Mouse (Mus musculus) forebrain, embryonic 12.5 days (tissue): ENCODE results near the gene Akain1. TPM values are rescaled to one million over a fixed set of nuclear protein-coding genes. Genes with fewer than 3 reads are reported as not detected.

ENCODE experiments used
- ATAC-seq: fragments of 200-750 bp; cut with Nextera tagmentation; 2 replicates; pipeline ENCODE4 v1.8.0; 2017; ENCODE audit warnings: moderate TSS enrichment; ENCODE audit not compliant: low FRiP score
- H3K27ac ChIP-seq: fragments of 300-500 bp; sonication (generic); 2 replicates; pipeline ENCODE4 v1.5.1; 2016; ENCODE audit warnings: mild to moderate bottlenecking
- H3K27me3 ChIP-seq: fragments of 300-500 bp; sonication (generic); 2 replicates; pipeline ENCODE4 v1.6.1; 2016; ENCODE audit warnings: mild to moderate bottlenecking
- H3K36me3 ChIP-seq: fragments of 300-500 bp; sonication (generic); replicated peaks from 2 replicates; pipeline ENCODE4 v1.6.1; 2016; ENCODE audit warnings: mild to moderate bottlenecking
- H3K4me1 ChIP-seq: fragments of 300-500 bp; sonication (generic); 2 replicates; pipeline ENCODE4 v1.6.1; 2016
- H3K4me2 ChIP-seq: fragments of 300-500 bp; sonication (generic); 2 replicates; pipeline ENCODE4 v1.6.1; 2016; ENCODE audit warnings: mild to moderate bottlenecking, moderate library complexity
- H3K4me3 ChIP-seq: fragments of 300-500 bp; sonication (generic); replicated peaks from 2 replicates; pipeline ENCODE4 v1.5.1; 2016; ENCODE audit warnings: mild to moderate bottlenecking
- H3K9ac ChIP-seq: fragments of 300-500 bp; sonication (generic); 2 replicates; pipeline ENCODE4 v1.6.1; 2016; ENCODE audit warnings: mild to moderate bottlenecking
- H3K9me3 ChIP-seq: fragments of 300-500 bp; sonication (generic); 2 replicates; pipeline ENCODE4 v1.6.1; 2016
- WGBS: fragments of 180-500 bp; shearing (Covaris S2); methylation state at CpG from one replicate; pipeline ENCODE4 v1.1.7; 2016; 5-methylcytosine and 5-hydroxymethylcytosine counted together
- polyA plus RNA-seq: library from polyadenylated mRNA; unstranded; fragments of >200 nt; fragmentation: Nextera tagmentation; extraction: Ambion mirVana; gene quantifications from 2 replicates; pipeline ENCODE4 v1.2.1, GENCODE M21; 2016

Akain1 gene
- polyA plus RNA-seq, 1 experiment from 2014 or later = 0.10 TPM

DNA sequence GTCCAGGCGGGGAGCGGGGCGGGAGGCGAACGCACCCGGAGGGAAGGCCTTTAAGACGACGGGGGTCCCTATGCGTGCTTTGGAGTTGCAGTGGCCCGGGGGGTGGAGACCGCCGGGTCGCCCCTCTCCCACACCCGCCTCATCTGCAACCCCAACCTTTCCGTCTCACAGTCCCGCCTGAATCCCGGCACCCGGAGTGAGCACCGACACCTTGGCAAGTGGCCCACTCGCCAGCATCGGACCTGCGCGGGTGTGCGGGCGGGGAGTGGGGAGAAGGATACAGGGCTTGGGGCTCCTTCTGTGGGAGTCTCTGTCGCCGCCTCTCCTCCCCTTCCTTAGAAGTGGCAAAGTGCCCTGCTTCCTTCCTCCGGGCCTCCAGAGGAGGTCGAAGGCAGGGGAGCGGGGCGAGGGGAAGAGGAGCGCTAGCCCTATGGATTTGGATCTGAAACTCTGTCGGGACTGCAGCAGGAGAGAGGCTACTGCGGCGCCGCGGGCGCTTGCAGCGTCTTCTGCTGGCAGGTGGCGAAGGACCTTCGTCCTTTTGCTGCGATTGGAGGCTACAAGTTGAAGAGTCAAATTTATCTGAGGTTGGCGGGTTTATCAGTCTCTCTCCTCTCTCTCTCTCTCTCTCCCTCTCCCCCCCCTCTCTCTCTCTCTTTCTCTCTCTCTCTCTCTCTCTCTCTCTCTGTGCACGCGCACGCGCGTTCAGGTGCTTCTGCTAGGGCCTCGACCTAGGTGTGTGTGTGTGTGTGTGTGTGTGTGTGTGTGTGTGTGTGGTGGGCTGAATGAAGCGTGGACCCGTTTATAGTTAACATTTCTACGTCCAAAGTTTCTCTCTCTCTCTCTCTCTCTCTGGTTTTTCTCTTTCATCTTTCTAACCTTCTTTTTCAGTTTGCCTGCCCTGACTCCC is 700 bp downstream of the Akain1 start:
- no peaks in the 10 kb centered on the region for H3K9me3 ChIP-seq
- H3K27ac ChIP-seq = no peak overlapping the region
- ATAC-seq = peak; percentile 60; the same call in 1 of the 2 replicates
- H3K27me3 ChIP-seq = peaks cover 58% of the 10 kb centered on the region
- peak overlapping the region; percentile 87 for H3K4me2 ChIP-seq
- under 1% methylated on average over 50 of the region's 52 CpGs for WGBS
- H3K9ac ChIP-seq = peak overlapping the region; percentile 40; the same call in 1 of the 2 replicates
- H3K4me1 ChIP-seq = peaks cover 16% of the 10 kb centered on the region
- peak overlapping the region; percentile 50 for H3K4me3 ChIP-seq
- no peaks in the 10 kb centered on the region for H3K36me3 ChIP-seq

DNA sequence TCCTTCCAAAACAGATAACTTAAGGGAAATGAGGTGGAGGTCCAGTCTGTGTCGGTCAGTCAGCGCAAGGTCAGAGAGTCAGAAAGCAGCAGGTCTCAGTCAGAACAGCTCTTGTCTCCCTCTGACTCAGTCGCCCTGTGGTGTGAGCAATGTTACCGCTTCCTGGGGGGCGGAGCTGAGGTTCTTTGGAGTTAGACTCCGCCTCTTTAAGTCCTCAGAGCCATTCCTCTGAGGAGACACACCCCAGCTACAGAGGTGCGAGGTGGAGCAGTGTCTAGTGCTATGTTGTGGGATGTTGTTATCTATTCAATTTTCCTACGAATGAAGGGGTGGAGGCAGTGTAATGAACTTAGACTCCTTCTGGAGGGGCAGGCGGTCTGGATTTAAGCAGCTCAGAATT is 1.9 kb downstream of the Akain1 start:
- Histone ChIP-seq H3K27me3 (peaks cover 58% of the 10 kb centered on the region), H3K27ac (no peak overlapping the region), H3K9ac (no peak overlapping the region), H3K36me3 (no peaks in the 10 kb centered on the region), H3K4me3 (no peak overlapping the region), H3K9me3 (no peaks in the 10 kb centered on the region), H3K4me1 (peaks cover 16% of the 10 kb centered on the region), H3K4me2 (no peak overlapping the region)
- no peak for ATAC-seq
- WGBS = 14% methylated on average over 9 of the region's 9 CpGs

DNA sequence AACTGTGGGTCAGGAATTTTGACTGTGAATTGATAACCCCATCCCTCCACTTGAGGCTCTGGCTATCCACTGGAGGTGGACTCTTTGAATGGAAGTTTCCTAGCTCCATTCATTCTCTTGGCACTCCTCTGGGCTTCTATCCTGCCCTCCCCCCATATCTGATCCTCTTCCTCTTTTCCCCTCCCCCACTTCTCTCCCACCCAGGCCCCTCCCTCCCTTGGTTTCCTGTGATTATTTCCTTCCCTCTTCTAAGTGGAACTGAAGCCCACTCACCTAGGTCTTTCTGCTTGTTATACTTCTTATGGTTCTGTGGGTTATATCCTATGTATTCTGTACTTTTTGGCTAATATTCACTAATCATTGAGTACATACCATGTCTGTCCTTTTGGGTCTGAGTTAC is 9.6 kb downstream of the Akain1 start:
- no peak overlapping the region for H3K27ac ChIP-seq
- ATAC-seq = no peak
- H3K9ac ChIP-seq = no peak overlapping the region
- no peaks in the 10 kb centered on the region for H3K36me3 ChIP-seq
- no peak overlapping the region for H3K4me2 ChIP-seq
- no peaks in the 10 kb centered on the region for H3K9me3 ChIP-seq
- no peaks in the 10 kb centered on the region for H3K27me3 ChIP-seq
- no peak overlapping the region for H3K4me3 ChIP-seq
- no peaks in the 10 kb centered on the region for H3K4me1 ChIP-seq

DNA sequence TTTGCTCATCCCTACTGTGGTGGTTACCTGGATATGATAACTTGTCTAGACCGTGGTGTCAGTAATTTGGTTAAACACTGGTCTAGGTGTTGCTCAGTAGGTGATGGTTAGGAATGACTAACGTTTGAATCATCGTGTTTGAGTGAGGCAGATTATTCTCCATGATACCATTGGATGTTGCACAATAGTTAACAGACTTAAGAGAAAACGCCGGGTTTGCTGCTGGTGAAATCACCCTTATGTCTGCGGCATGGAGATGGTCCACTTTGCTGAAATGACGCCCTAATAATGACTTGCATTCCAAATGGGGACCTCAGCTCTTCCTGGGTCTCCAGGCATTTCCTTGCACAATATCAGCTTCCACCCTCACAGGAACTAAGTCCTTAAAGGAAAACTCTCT is 22.6 kb downstream of the Akain1 start:
- H3K9me3 ChIP-seq = no peaks in the 10 kb centered on the region
- H3K27ac ChIP-seq = no peak overlapping the region
- no peak for ATAC-seq
- H3K4me1 ChIP-seq = no peaks in the 10 kb centered on the region
- H3K4me3 ChIP-seq = no peak overlapping the region
- 90% methylated on average over 7 of the region's 7 CpGs for WGBS
- H3K36me3 ChIP-seq = no peaks in the 10 kb centered on the region
- no peaks in the 10 kb centered on the region for H3K27me3 ChIP-seq
- H3K9ac ChIP-seq = no peak overlapping the region
- no peak overlapping the region for H3K4me2 ChIP-seq

DNA sequence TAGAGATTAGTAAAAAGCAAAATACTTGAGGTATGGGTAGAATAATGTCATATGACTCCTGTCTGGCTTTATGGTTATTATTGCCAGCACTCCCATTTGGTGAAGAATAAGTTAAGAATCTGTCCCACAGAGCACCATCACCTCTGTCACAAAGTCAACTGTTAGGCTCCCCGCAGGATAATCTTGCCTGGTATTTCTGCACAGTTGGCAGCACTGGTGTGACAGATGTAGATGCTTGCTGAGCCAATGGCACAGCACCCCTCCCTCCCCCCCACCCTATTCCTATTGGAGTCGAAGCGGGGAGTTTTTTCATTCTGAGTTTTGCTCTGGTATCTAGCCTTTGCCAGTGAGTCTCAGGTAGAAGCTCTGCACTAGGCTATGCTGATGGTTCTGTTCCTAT is 23.9 kb downstream of the Akain1 start:
- Histone ChIP-seq H3K4me3 (no peak overlapping the region), H3K4me2 (no peak overlapping the region), H3K27ac (no peak overlapping the region), H3K9ac (no peak overlapping the region), H3K9me3 (no peaks in the 10 kb centered on the region), H3K4me1 (no peaks in the 10 kb centered on the region), H3K36me3 (no peaks in the 10 kb centered on the region), H3K27me3 (no peaks in the 10 kb centered on the region)
- 61% methylated on average over 3 of the region's 3 CpGs for WGBS
- ATAC-seq = no peak

DNA sequence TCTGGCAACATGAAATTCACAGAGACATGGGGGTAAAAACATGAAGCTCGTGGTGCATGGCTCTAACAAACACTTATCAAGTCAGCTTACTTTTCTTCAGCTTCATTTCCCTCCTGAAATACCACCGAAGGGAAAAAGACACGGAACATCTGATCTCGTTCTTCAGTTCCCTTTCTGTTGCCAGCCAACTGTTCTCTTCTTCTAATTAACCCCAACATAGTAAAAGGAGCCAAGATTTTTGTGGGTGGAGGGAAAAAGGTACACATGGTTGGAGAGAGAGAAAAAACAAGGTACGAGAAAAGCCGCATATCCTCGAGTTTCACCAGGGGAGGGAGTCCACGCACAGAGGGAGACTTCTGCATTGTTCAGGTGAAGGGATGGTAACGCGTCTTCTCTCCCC is 32.0 kb downstream of the Akain1 start:
- Histone ChIP-seq H3K36me3 (no peaks in the 10 kb centered on the region), H3K4me3 (no peak overlapping the region), H3K27ac (no peak overlapping the region), H3K27me3 (peaks cover 22% of the 10 kb centered on the region), H3K4me1 (0 out of 2 replicates have a peak, but pooled peaks cover 3% of the 10 kb centered on the region), H3K9ac (no peak overlapping the region), H3K9me3 (no peaks in the 10 kb centered on the region), H3K4me2 (no peak overlapping the region)
- 43% methylated on average over 10 of the region's 10 CpGs for WGBS
- no peak for ATAC-seq

DNA sequence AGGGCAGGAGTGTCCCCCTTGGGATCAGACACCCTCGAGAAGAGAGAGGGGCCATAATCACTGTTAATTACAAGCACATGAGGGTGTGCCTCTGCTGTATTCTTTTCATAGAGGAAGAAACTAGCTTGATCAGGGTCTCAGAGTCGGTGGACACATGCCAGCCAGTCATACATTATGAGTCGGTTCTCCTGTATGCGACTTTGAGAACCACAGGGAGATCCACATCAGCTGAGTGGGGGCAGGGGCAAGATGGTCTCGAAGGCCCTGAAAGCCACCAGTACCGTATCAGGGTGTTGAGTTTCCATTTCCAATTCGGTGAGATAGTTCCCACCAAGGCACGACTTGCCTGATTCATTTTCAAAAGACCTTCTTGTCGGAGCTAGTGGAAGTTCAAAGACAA is 33.3 kb downstream of the Akain1 start:
- Histone ChIP-seq H3K4me3 (no peak overlapping the region), H3K27ac (no peak overlapping the region), H3K9me3 (no peaks in the 10 kb centered on the region), H3K4me1 (0 out of 2 replicates have a peak, but pooled peaks cover 3% of the 10 kb centered on the region), H3K4me2 (no peak overlapping the region), H3K36me3 (no peaks in the 10 kb centered on the region), H3K27me3 (peaks cover 22% of the 10 kb centered on the region), H3K9ac (no peak overlapping the region)
- ATAC-seq = no peak
- 76% methylated on average over 9 of the region's 9 CpGs for WGBS

DNA sequence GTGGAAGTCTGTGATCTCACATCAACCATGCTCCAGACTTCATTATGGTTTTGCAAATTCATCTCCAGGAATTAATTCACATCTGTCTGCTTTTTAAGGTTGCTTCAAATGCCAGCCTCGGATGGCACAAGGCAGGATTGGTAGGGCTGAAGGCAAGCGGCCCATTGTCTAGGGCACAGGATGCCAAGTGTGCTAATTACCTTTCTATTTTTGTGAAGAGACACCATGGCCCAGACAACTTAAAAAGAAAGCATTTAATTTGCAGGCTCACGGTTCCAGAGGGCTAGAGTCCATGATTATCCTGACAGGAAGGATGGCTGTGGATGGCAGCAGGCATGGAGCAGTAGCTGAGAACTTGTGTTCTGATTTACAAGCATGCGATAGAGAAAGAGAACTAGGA is 35.0 kb downstream of the Akain1 start:
- peaks cover 22% of the 10 kb centered on the region for H3K27me3 ChIP-seq
- no peak overlapping the region for H3K4me3 ChIP-seq
- H3K9me3 ChIP-seq = no peaks in the 10 kb centered on the region
- no peak overlapping the region for H3K27ac ChIP-seq
- 72% methylated on average over 4 of the region's 4 CpGs for WGBS
- 0 out of 2 replicates have a peak, but pooled peaks cover 3% of the 10 kb centered on the region for H3K4me1 ChIP-seq
- H3K36me3 ChIP-seq = no peaks in the 10 kb centered on the region
- no peak overlapping the region for H3K4me2 ChIP-seq
- no peak overlapping the region for H3K9ac ChIP-seq
- no peak for ATAC-seq

DNA sequence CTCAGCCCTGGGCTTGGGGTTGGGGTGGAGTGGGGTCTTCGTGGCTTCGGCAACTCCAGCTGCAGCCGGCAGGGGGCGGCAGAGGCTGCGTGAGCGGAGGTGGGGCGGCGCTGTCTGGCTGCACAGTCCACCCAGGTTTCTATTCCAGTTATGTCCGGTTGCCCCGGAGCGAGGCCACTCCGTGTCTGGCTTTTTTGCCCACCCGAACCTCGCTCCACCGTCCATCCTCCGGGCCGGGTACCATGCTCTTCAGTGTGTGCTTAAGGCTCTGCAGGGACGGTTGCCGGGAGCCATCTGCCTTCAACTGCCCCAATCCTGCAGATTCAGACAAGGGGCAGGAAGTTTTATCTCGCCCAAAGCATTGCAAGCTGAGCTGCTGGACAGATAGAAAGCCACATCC is 36.3 kb downstream of the Akain1 start:
- H3K4me1 ChIP-seq = 0 out of 2 replicates have a peak, but pooled peaks cover 3% of the 10 kb centered on the region
- H3K4me2 ChIP-seq = peak overlapping the region; percentile 66
- peaks cover 20% of the 10 kb centered on the region for H3K27me3 ChIP-seq
- WGBS = 1% methylated on average over 20 of the region's 20 CpGs
- H3K36me3 ChIP-seq = no peaks in the 10 kb centered on the region
- ATAC-seq = peak; percentile 89
- H3K4me3 ChIP-seq = peak overlapping the region; percentile 41
- no peak overlapping the region for H3K27ac ChIP-seq
- H3K9me3 ChIP-seq = no peaks in the 10 kb centered on the region
- peak overlapping the region; percentile 55 for H3K9ac ChIP-seq

DNA sequence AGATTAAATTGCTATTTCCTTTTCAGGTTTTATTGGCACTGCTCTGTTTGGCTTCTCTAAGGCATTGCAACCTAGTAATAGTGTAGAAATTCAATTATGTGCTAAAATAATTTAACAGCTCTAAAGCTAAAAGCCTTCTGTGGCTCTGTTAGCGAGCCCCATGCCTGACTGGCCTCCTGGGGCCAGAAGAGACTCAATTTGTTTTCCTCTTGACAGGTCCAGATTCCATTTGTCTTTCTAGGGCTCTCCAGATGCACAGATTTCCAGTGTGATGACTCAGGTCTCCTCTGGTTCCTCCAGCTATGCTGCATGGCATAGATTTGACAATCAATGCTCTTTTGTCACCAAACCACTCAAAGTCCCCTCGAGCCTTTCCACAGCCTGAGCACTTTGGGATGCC is 38.4 kb downstream of the Akain1 start:
- Histone ChIP-seq H3K9me3 (no peaks in the 10 kb centered on the region), H3K4me3 (no peak overlapping the region), H3K4me1 (0 out of 2 replicates have a peak, but pooled peaks cover 3% of the 10 kb centered on the region), H3K27ac (no peak overlapping the region), H3K27me3 (peaks cover 5% of the 10 kb centered on the region; the same call in 1 of the 2 replicates), H3K4me2 (no peak overlapping the region), H3K9ac (no peak overlapping the region), H3K36me3 (no peaks in the 10 kb centered on the region)
- no peak for ATAC-seq
- 33% methylated on average over 2 of the region's 2 CpGs for WGBS

DNA sequence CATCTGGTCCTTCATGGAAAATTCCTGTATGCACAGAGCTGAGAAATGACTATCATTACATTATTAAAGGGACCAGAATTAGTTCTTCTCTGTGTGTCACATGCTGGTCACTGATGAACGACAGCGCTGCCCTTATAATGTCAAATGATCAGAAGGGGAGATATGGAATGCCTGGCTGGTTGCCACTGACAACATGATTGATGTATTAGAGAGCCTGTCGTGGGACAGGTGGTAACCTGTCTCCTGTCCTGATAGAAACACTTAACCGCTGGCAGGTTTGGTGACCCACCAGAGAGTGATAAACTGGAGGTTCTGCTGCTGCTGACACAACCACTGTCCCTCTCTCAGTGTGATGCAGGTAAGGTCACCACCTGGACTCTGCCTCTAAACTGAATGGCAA is 40.1 kb downstream of the Akain1 start:
- Histone ChIP-seq H3K4me3 (no peak overlapping the region), H3K27me3 (peaks cover 5% of the 10 kb centered on the region; the same call in 1 of the 2 replicates), H3K9ac (no peak overlapping the region), H3K36me3 (no peaks in the 10 kb centered on the region), H3K4me2 (no peak overlapping the region), H3K9me3 (no peaks in the 10 kb centered on the region), H3K4me1 (0 out of 2 replicates have a peak, but pooled peaks cover 3% of the 10 kb centered on the region), H3K27ac (no peak overlapping the region)
- WGBS = 92% methylated on average over 4 of the region's 4 CpGs
- ATAC-seq = no peak

DNA sequence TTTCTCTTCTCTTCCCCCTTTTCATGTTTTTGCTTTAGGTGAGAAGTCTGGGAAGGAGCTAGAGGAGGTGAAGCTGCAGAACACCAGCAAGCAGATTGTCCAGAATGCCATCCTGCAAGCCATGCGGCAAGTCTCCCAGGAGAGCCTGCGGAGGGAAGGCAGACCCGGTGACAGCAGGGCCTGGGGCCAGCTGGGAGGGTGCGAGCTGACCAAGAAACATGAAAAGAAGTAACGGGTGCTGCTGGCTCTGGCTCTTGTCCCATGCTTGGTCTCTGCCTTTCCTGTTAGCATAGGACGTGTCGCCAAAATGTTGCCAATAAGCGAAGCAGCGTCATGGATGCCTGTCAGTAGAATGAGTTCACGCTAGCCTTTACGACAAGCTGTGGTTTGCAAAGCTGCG is 48.0 kb downstream of the Akain1 start:
- Histone ChIP-seq H3K27me3 (no peaks in the 10 kb centered on the region), H3K27ac (no peak overlapping the region), H3K4me3 (no peak overlapping the region), H3K4me1 (no peaks in the 10 kb centered on the region), H3K9me3 (no peaks in the 10 kb centered on the region), H3K9ac (no peak overlapping the region), H3K4me2 (no peak overlapping the region), H3K36me3 (no peaks in the 10 kb centered on the region)
- 93% methylated on average over 12 of the region's 12 CpGs for WGBS
- ATAC-seq = no peak

DNA sequence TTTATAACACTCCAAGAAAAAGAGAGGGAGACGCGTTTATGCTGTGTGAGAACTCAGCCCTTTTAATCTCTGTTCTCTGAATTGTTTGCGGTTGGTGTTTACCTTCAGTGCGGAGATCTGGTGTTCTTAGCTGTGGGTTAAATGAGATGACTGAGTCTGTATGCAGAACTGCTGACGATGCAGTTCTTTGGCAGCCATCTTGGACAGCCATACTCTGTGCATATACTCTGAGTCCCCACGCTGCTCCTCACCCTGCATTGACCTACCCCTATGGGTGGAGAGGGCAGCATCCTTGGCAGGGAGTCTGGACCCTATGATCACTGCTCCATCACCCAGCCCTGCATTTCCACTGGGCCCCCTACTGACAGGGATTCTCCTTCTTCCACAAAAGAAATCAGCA is 48.8 kb downstream of the Akain1 start:
- Histone ChIP-seq H3K27ac (no peak overlapping the region), H3K4me1 (no peaks in the 10 kb centered on the region), H3K36me3 (no peaks in the 10 kb centered on the region), H3K4me3 (no peak overlapping the region), H3K9me3 (no peaks in the 10 kb centered on the region), H3K27me3 (no peaks in the 10 kb centered on the region), H3K4me2 (no peak overlapping the region), H3K9ac (no peak overlapping the region)
- 93% methylated on average over 6 of the region's 6 CpGs for WGBS
- ATAC-seq = no peak
